Mouse (Mus musculus) ES-E14 (cell line): ENCODE data around the gene Stx6. TPM values are rescaled to one million over a fixed set of nuclear protein-coding genes. Genes with fewer than 3 reads are reported as not detected.

ENCODE experiments used
- DNase-seq: peaks from one replicate; pipeline ENCODE4 v3.0.0-alpha.2; 2013; ENCODE audit warnings: low read depth, low spot score
- H3K27ac ChIP-seq: 2 replicates; pipeline ENCODE4 v1.5.1; 2012; ENCODE audit warnings: low read depth, mild to moderate bottlenecking, low read length, moderate library complexity, mixed read lengths; ENCODE audit not compliant: poor library complexity, insufficient read depth, severe bottlenecking
- H3K36me3 ChIP-seq: 2 replicates; pipeline ENCODE4 v1.6.1; 2012; ENCODE audit warnings: mild to moderate bottlenecking, low read length, moderate library complexity, mixed read lengths; ENCODE audit not compliant: control insufficient read depth, poor library complexity, insufficient read depth, severe bottlenecking
- H3K4me1 ChIP-seq, 2 experiments: fragments of 150-350 bp in 1 of 2; sonication (generic) in 1 of 2; 2 replicates each; pipeline ENCODE4 v1.6.1; 2012; ENCODE audit warnings: low read length in 2 of 2, mild to moderate bottlenecking in 1 of 2, mixed read lengths in 1 of 2; ENCODE audit not compliant: control insufficient read depth in 2 of 2, insufficient read depth in 2 of 2, poor library complexity in 1 of 2
- H3K4me3 ChIP-seq, 2 experiments: fragments of 150-350 bp in 1 of 2; sonication (generic) in 1 of 2; 2 replicates each; pipeline ENCODE4 v1.5.1; 2012; ENCODE audit warnings: low read length in 2 of 2, low read depth in 1 of 2, mild to moderate bottlenecking in 1 of 2, mixed read lengths in 1 of 2; ENCODE audit not compliant: insufficient read depth in 1 of 2, poor library complexity in 1 of 2, severe bottlenecking in 1 of 2
- H3K9ac ChIP-seq: 2 replicates; pipeline ENCODE4 v1.6.1; 2012; ENCODE audit warnings: low read depth, mild to moderate bottlenecking, low read length, mixed read lengths; ENCODE audit not compliant: poor library complexity, insufficient read depth, severe bottlenecking
- H3K9me3 ChIP-seq: fragments of 150-350 bp; sonication (generic); 2 replicates; pipeline ENCODE4 v1.6.1; 2012; ENCODE audit warnings: low read depth, mild to moderate bottlenecking, low read length; ENCODE audit not compliant: control insufficient read depth, insufficient read depth
- CHD2 ChIP-seq: IDR thresholded peaks from 2 replicates; pipeline ENCODE4 v1.6.1; 2014; ENCODE audit warnings: mild to moderate bottlenecking, low read depth, low read length, inconsistent platforms
- HCFC1 ChIP-seq: IDR thresholded peaks from 2 replicates; pipeline ENCODE4 v1.6.1; 2012; ENCODE audit warnings: low read length, inconsistent platforms, borderline replicate concordance; ENCODE audit not compliant: insufficient read depth
- MAFK ChIP-seq: IDR thresholded peaks from 2 replicates; pipeline ENCODE4 v1.6.1; 2014; ENCODE audit warnings: mild to moderate bottlenecking, low read depth, low read length, inconsistent platforms; ENCODE audit not compliant: insufficient read depth
- ZC3H11A ChIP-seq: IDR thresholded peaks from 2 replicates; pipeline ENCODE4 v1.6.1; 2012; ENCODE audit warnings: low read depth, mild to moderate bottlenecking, inconsistent platforms, low read length, borderline replicate concordance
- ZNF384 ChIP-seq: IDR thresholded peaks from 2 replicates; pipeline ENCODE4 v1.6.1; 2012; ENCODE audit warnings: low read depth, low read length, inconsistent platforms
- in situ Hi-C, 2 experiments: fragments of 600-800 bp; cut with MboI; formaldehyde crosslinking; loops; one replicate each; pipeline ENCODE4 v1.15.1; 2025; ENCODE audit warnings: low sequenced_read_pairs in 2 of 2, inconsistent platforms in 1 of 2; ENCODE audit not compliant: unreplicated experiment in 2 of 2
- total RNA-seq: library from RNA; depleted of rRNA; stranded (reverse); fragments of 300-350 nt; gene quantifications from 2 replicates; pipeline ENCODE4 v1.2.3, GENCODE M21; 2012

Stx6 gene
- total RNA-seq, 1 experiment, result 22.7 TPM

DNA sequence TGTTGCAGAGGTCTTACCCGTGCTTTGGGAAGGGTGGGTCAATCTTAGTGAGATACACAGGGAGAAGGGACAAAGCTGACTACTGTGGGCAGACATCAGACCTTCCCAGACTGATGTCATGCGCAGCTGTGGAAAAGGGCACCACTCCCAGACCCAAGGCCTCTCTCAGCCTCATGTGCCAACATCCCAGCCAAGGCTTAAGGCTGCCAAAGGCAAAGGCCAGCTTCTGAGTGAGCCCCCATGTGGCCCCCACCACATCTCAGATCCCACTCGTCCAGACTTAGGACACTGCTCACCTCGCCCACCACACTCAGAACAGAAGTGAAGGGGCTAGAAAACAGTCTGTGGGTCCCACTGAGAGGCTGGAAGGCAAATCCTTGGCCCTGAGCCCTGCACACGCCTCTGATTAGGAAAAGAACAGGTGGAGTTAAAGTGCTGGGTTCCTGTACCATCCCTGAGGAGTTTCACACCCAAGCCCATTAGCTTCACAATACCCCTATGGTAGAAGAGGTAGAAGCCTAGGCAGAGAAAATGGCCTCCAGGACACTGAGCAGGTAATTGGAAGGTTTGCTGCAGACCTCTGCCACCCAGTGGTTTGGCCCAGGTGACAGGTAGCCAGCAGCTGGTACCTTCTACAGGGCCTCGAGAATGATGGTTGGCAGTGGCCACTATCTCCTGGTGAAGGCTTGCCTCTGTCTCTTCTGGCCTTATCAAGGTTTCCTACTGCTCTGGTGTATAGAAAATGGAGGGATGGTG, 81.6 kb downstream of the Stx6 start:
- no peak overlapping the region for H3K4me3 ChIP-seq
- H3K4me1 ChIP-seq, result peaks cover 4 to 6% of the 10 kb centered on the region in 2 experiments; a peak in 1 of 4 replicates
- no peaks in the 10 kb centered on the region for H3K9me3 ChIP-seq
- H3K9ac ChIP-seq, result no peak overlapping the region
- TF ChIP-seq ZC3H11A (no peak), CHD2 (no peak), HCFC1 (no peak), ZNF384 (no peak), MAFK (no peak)
- DNase-seq, result no peak
- H3K27ac ChIP-seq, result no peak overlapping the region
- H3K36me3 ChIP-seq, result no peaks in the 10 kb centered on the region
- in situ Hi-C loops, result loop anchor here in 1 of 2 experiments (25.0 kb wide), 1 partner anchor 497 kb away; no protein-coding TSS in a partner anchor

GRCm38 (mm10) chr1:155241701-155242487, 83.4 kb downstream of the Stx6 start:
- no peaks in the 10 kb centered on the region for H3K36me3 ChIP-seq
- in situ Hi-C loops, result loop anchor here in 1 of 2 experiments (25.0 kb wide), 1 partner anchor 495 kb away; no protein-coding TSS in a partner anchor
- no peak for TF ChIP-seq HCFC1
- no peak for TF ChIP-seq CHD2
- no peak for TF ChIP-seq ZNF384
- TF ChIP-seq MAFK, result no peak
- TF ChIP-seq ZC3H11A, result no peak
- H3K27ac ChIP-seq, result no peak overlapping the region
- no peak for DNase-seq
- peaks cover 4 to 8% of the 10 kb centered on the region in 2 experiments; a peak in 2 of 4 replicates for H3K4me1 ChIP-seq
- no peak overlapping the region for H3K9ac ChIP-seq
- H3K4me3 ChIP-seq, result no peak overlapping the region
- H3K9me3 ChIP-seq, result no peaks in the 10 kb centered on the region

GRCm38 (mm10) chr1:155242488-155242745, 83.9 kb downstream of the Stx6 start:
- TF ChIP-seq CHD2, result no peak
- TF ChIP-seq ZC3H11A, result no peak
- no peak for TF ChIP-seq MAFK
- no peak for TF ChIP-seq ZNF384
- TF ChIP-seq HCFC1, result no peak
- Histone ChIP-seq H3K27ac (no peak overlapping the region), H3K4me1 (peaks cover 4 to 10% of the 10 kb centered on the region in 2 experiments; a peak in 2 of 4 replicates), H3K9me3 (no peaks in the 10 kb centered on the region), H3K4me3 (no peak overlapping the region), H3K9ac (no peak overlapping the region), H3K36me3 (no peaks in the 10 kb centered on the region)
- DNase-seq, result no peak
- in situ Hi-C loops, result loop anchor here in 1 of 2 experiments (25.0 kb wide), 1 partner anchor 495 kb away; no protein-coding TSS in a partner anchor

DNA sequence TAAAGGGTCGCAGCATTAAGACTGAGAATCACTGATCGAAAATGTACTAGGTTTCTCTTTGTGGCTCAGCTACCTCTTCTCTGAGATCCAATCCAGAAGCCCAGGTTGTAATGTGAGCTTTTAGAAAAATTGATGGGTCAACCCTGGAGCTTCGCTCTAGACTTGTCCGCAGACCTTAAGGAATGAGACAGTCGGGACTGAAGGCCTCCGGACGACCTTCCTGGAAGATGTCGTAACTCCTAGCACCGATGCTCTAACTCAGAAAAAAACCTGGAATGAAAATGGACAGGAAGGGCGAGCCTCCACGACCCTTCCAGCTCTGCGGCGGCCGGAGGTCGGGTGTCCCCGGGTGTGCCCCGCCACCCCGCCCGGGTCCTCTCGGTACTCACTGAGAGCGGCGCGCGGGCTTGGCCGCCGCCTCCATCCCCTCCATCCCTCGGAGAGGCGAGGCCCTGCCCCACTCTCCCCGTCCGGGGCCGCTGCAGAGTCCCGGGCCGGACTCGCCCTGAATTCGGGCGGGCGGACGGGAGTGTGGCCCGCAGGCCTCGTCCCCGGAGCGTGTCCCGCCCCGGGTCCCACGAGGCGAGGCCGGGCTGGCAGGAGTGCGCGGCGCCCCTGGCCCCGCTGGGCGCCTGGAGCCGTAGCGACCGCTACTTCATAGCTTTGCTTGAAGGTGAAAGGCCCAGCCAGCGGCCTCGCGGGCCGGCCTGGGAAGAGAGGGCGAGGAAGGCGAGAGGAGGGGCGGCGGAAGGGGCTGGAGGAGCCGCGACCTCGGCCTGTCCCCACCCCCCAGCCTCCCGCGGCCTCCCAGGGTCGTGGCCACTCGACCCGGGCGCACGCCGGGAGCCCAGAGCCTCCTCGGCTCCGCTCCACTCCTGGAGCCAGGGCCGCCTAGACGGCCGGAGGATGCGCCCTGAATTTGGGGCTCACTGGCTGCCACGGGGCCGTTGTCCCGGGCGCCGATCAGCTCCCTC, 85.6 kb downstream of the Stx6 start, which contains the start of gene BC034090:
Gene BC034090, minus strand, starts transcription at position 648 of the 974 bp plus-strand sequence.
- Histone ChIP-seq H3K4me3 (peak within 1 kb of the TSS; percentile 65 to 68), H3K27ac (no peak within 1 kb of the TSS), H3K4me1 (peaks cover 9 to 14% of the 10 kb centered on the region in 2 experiments; a peak in 2 of 4 replicates), H3K9ac (peak within 1 kb of the TSS; percentile 60), H3K36me3 (no peaks in the 10 kb centered on the region), H3K9me3 (no peaks in the 10 kb centered on the region)
- DNase-seq, result no peak
- in situ Hi-C loops, result loop anchor here in 1 of 2 experiments (25.0 kb wide), 1 partner anchor 493 kb away; no protein-coding TSS in a partner anchor
- TF ChIP-seq HCFC1 (no peak), ZNF384 (no peak), MAFK (no peak), CHD2 (no peak), ZC3H11A (no peak)
